Mouse (Mus musculus): ENCODE measurements around the gene Aff1. TPM values are rescaled to one million over a fixed set of nuclear protein-coding genes. Genes with fewer than 3 reads are reported as not detected.

Aff1 gene
- total RNA-seq, 4 experiments from 2014 or later: 33.8 to 47.9 (median 40.8) TPM

DNA sequence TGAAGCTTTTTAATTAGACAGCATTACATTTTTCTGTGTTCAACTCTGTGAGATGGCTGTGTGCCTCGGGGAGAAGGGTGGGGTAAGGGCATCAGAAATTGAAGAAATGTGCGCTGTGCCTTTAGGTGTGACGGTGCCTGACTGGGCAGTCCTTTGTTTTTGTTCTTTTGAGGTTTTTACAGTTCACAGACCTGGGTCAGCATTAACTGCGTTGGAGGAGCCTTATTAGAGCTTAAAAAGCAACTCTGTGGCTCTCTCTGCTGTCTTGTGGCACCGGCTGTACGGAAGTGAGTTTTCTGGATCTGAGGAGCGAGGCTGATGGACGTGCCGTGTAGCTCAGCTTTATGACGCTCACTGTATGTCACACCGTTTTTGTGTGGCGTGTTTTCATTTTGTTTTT lies 137.0 kb downstream of the Aff1 start:
- no peak for DNase-seq (ENCODE audit: low spot score in 2 of 2)

DNA sequence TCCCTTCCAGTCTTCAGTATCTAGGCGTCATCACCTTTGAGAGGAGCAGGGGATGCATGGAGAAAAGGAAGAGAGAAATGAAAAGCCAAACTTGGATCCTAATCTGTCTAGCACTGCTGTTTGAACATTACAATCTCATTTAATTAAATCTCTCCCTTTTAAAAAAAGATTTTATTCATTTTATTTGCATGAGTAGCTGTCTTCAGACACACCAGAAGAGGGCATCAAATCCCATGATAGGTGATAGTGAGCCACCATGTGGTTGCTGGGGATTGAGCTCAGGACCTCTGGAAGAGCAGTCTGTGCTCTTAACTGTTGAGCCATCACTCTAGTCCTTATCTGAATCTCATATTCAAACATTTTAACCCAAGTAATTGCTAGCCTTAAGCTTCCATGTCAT lies 138.7 kb downstream of the Aff1 start:
- DNase-seq (ENCODE audit: low spot score in 2 of 2): no peak

- DNase-seq (ENCODE audit: low spot score in 2 of 2): peak in 1 of 2 experiments; percentile 5
These were observed 143.4 kb downstream of the Aff1 start for GRCm38 (mm10) chr5:103835471-103836147.

- no peak for DNase-seq (ENCODE audit: low spot score in 2 of 2)
These were observed 144.1 kb downstream of the Aff1 start for GRCm38 (mm10) chr5:103836148-103836784.

- peak; percentile 47 to 59 for DNase-seq (ENCODE audit: low spot score in 2 of 2)
These were observed 146.5 kb downstream of the Aff1 start for GRCm38 (mm10) chr5:103838550-103839264.

GRCm38 (mm10) chr5:103839265-103839626 lies 147.1 kb downstream of the Aff1 start:
- DNase-seq (ENCODE audit: low spot score in 2 of 2): no peak

DNA sequence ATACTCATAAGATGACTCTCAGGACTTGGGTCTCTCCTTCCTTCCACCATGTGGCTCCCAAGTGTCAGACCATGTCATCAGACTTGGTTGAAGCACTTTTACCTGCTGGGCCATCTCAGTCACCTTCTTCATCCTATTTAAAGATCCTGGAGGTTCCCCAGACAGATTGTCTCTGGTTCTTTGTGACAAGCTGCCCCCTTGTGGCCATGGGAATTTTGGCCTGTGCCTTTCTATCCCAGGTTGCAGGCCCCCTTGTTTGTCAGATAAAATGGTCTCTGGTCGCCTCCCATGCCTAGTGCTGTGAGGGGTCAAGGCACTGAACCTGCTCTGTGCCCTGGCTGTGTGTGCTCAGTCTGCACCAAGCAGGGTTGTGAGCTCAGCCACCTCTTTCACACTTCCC lies 151.8 kb downstream of the Aff1 start:
- peak in 1 of 2 experiments; percentile 44 for DNase-seq (ENCODE audit: low spot score in 2 of 2)

- DNase-seq (ENCODE audit: low spot score in 2 of 2): peak in 1 of 2 experiments; percentile 8
These were observed 153.4 kb downstream of the Aff1 start for GRCm38 (mm10) chr5:103845418-103846153.

DNA sequence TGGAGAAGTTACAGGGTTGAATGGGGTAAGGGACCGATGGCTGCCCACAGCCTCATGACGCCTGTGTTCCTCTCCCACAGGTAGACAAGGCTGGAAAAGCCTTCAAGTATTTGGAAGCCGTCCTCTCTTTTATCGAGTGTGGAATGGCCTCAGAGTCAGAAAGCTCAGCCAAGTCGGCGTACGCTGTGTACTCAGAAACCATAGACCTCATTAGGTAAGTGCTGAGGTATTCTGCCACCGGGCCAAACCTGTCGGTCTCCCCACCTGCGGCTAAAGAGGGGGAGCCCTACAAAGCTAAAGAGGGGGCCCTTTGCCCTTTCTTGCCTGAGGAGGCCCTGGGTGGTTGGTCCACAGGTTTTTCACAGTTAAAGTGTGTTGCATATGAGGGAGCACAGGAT lies 154.0 kb downstream of the Aff1 start:
- peak in 1 of 2 experiments; percentile 30 for DNase-seq (ENCODE audit: low spot score in 2 of 2)

DNA sequence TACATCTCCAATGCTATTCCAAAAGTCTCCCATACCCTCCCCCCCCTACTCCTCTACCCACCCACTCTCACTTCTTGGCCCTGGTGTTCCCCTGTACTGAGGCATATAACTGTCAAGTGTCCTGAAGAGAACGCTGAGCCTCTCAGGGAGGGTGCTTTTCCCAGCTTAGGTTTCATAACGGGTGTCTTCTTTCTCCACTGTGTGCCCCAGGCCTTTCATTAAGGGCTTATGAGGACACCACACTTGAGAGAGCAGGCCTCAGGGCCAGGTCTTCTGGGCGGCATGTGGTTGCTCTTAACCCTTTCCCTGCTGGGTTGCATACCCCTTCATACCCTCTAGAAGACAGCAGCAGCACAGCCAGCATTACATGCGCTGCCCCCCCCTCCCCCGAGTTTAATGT lies 154.4 kb downstream of the Aff1 start:
- DNase-seq (ENCODE audit: low spot score in 2 of 2): peak in 1 of 2 experiments; percentile 59

DNA sequence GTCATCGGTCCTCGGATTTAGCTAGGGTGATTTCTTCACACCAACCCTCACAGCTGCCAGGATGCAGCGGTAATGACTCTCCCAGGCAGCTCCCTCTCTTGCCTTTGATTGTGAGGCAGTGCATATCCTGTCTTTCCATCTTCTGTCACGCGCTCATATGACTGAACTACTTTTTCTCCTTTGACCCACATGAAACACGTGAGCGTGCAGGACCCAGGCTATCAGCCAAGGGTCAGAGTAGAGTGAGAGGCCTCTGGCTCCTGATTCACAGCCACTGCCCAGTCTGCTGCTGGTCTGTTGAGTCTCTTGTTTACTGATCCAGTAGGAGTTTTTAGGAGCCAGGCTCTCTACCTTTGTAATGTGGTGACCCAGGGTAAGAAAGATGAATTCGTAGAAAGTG lies 156.4 kb downstream of the Aff1 start:
- peak; percentile 42 to 55 for DNase-seq (ENCODE audit: low spot score in 2 of 2)

- no peak for DNase-seq (ENCODE audit: low spot score in 2 of 2)
These were observed 160.8 kb downstream of the Aff1 start for GRCm38 (mm10) chr5:103852756-103853549.

- no peak for DNase-seq (ENCODE audit: low spot score in 2 of 2)
These were observed 162.1 kb downstream of the Aff1 start for GRCm38 (mm10) chr5:103854041-103854806.

- no peak for DNase-seq (ENCODE audit: low spot score in 2 of 2)
These were observed 162.6 kb downstream of the Aff1 start for GRCm38 (mm10) chr5:103854807-103855194.

- DNase-seq (ENCODE audit: low spot score in 2 of 2): no peak
These were observed 163.5 kb downstream of the Aff1 start for GRCm38 (mm10) chr5:103855483-103856211.

GRCm38 (mm10) chr5:103856286-103857009 lies 164.3 kb downstream of the Aff1 start:
- DNase-seq (ENCODE audit: low spot score in 2 of 2): no peak

GRCm38 (mm10) chr5:103857151-103857550 lies 165.0 kb downstream of the Aff1 start:
- no peak for DNase-seq (ENCODE audit: low spot score in 2 of 2)

DNA sequence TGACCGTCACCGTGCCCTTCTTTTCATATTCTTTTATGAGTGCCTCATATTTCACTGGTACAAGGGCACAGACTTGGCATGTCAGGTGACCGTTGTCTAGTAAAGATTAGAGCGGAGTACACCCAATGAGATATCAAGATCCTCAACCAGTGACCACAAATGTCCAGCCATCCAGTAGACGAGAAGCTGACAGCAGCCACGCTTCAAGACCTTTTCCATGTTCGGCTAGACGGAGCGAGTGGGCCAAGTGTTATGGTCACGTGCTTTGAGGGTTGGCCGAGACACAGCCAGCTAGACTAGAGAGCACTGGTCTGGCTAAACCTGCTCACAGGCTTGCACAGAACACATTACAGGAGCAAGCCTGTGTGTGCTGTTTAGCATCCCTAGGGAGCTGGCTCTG lies 168.4 kb downstream of the Aff1 start:
- no peak for DNase-seq (ENCODE audit: low spot score in 2 of 2)

DNA sequence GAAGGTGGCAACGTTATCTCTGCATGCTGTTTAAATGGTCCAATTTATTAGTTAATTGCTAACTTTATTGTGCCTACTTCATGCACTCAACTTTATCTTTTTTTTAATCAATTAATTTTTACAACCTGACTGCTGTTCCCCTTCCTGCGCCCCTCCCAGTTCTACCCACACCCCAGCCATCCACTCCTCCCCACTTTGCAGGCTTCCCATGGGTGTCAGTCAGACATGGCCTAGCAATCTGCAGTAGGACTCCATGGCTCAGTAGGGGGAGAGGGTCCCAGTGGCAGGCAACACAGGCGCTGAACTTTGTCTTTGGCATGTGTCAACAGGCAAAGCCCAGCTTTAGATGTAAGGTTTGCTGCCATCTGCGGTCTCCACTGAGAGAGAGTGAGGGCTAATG lies 171.6 kb downstream of the Aff1 start:
- no peak for DNase-seq (ENCODE audit: low spot score in 2 of 2)
